Mouse (Mus musculus): Measurements from ENCODE around the gene Lrrk2. TPM values are rescaled to one million over a fixed set of nuclear protein-coding genes. Genes with fewer than 3 reads are reported as not detected.

Lrrk2 gene
- polyA plus RNA-seq, 1 experiment from 2014 or later, result 6.4 TPM

GRCm38 (mm10) chr15:91693856-91694255, 20.9 kb downstream of the Lrrk2 start:
- H3K27me3 ChIP-seq, result no peaks in the 10 kb centered on the region
- H3K4me1 ChIP-seq, result no peaks in the 10 kb centered on the region
- no peak for ATAC-seq (replicated peaks; ENCODE audit: low FRiP score)
- no peaks in the 10 kb centered on the region; the same call in 1 of the 2 replicates for H3K9me3 ChIP-seq (replicated peaks)
- no peak overlapping the region for H3K27ac ChIP-seq
- WGBS, result 90% methylated on average over 2 of the region's 2 CpGs
- no peak overlapping the region for H3K4me2 ChIP-seq
- 0 out of 2 replicates have a peak, but pooled peaks cover 6% of the 10 kb centered on the region for H3K36me3 ChIP-seq
- no peak overlapping the region for H3K4me3 ChIP-seq (replicated peaks)
- no peak overlapping the region for H3K9ac ChIP-seq

GRCm38 (mm10) chr15:91700841-91701240, 27.9 kb downstream of the Lrrk2 start:
- H3K36me3 ChIP-seq, result peaks cover 6% of the 10 kb centered on the region; the same call in 1 of the 2 replicates
- no peaks in the 10 kb centered on the region for H3K9me3 ChIP-seq (replicated peaks)
- WGBS, result 43% methylated on average over 1 of the region's 1 CpGs
- H3K4me2 ChIP-seq, result no peak overlapping the region
- H3K9ac ChIP-seq, result no peak overlapping the region
- 0 out of 2 replicates have a peak, but pooled peaks have one; percentile 22 for ATAC-seq (replicated peaks; ENCODE audit: low FRiP score)
- no peak overlapping the region for H3K4me3 ChIP-seq (replicated peaks)
- H3K27me3 ChIP-seq, result no peaks in the 10 kb centered on the region
- H3K27ac ChIP-seq, result no peak overlapping the region
- no peaks in the 10 kb centered on the region for H3K4me1 ChIP-seq

- H3K36me3 ChIP-seq, result no peaks in the 10 kb centered on the region; the same call in 1 of the 2 replicates
- H3K27me3 ChIP-seq, result no peaks in the 10 kb centered on the region
- H3K9ac ChIP-seq, result no peak overlapping the region
- WGBS, result 50% methylated on average over 8 of the region's 8 CpGs
- ATAC-seq (replicated peaks; ENCODE audit: low FRiP score), result peak; percentile 56; the same call in 1 of the 2 replicates
- H3K27ac ChIP-seq, result no peak overlapping the region
- no peaks in the 10 kb centered on the region for H3K4me1 ChIP-seq
- H3K9me3 ChIP-seq (replicated peaks), result no peaks in the 10 kb centered on the region
- H3K4me2 ChIP-seq, result no peak overlapping the region
- no peak overlapping the region for H3K4me3 ChIP-seq (replicated peaks)
These were observed 30.2 kb downstream of the Lrrk2 start for GRCm38 (mm10) chr15:91702991-91703715.

GRCm38 (mm10) chr15:91704091-91704490, 31.1 kb downstream of the Lrrk2 start:
- Histone ChIP-seq H3K27ac (no peak overlapping the region), H3K36me3 (no peaks in the 10 kb centered on the region; the same call in 1 of the 2 replicates), H3K4me3 (replicated peaks) (no peak overlapping the region), H3K27me3 (no peaks in the 10 kb centered on the region), H3K4me2 (no peak overlapping the region), H3K9me3 (replicated peaks) (no peaks in the 10 kb centered on the region), H3K4me1 (no peaks in the 10 kb centered on the region), H3K9ac (no peak overlapping the region)
- no peak for ATAC-seq (replicated peaks; ENCODE audit: low FRiP score)
- WGBS, result 81% methylated on average over 7 of the region's 7 CpGs

- Histone ChIP-seq H3K9me3 (replicated peaks) (no peaks in the 10 kb centered on the region), H3K4me3 (replicated peaks) (peak overlapping the region; percentile 27), H3K36me3 (no peaks in the 10 kb centered on the region; the same call in 1 of the 2 replicates), H3K27me3 (no peaks in the 10 kb centered on the region), H3K27ac (no peak overlapping the region), H3K9ac (no peak overlapping the region), H3K4me1 (no peaks in the 10 kb centered on the region), H3K4me2 (peak overlapping the region; percentile 50)
- no peak for ATAC-seq (replicated peaks; ENCODE audit: low FRiP score)
- WGBS, result 40% methylated on average over 29 of the region's 29 CpGs
These were observed 36.5 kb downstream of the Lrrk2 start for GRCm38 (mm10) chr15:91709207-91710130.

DNA sequence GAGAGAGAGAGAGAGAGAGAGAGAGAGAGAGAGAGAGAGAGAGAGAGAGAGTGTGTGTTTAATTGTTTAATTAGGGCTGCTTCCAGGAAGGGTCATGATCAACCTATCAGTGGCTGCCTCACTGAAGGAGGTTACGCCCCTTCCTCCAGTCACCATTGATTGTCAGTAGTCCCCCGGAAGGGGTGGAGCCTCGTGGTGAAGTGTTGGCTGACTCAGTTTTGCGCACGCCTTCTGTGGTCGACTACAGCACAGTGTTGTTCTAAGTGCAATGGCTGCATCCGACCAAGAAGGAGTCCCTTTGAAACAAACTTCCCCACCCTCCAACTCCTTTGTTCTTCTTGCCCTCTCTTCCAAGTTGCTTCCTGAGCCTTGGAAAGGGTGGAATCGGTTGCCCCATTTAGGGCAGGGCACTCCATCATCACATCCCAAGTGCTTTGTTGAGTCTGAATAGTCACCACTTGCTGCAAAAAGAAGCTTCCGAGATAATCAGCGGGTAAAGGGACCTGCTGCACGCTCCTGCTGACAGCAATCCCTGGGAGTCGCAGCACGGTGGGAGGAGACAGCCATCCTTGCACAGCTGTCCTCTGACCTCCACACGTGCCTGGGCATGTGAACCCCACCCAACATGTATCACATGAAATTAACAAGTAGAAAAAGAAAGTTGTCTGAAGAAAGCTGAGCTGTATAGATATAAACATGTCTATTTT, 62.4 kb downstream of the Lrrk2 start:
- WGBS, result 86% methylated on average over 14 of the region's 14 CpGs
- Histone ChIP-seq H3K36me3 (no peaks in the 10 kb centered on the region), H3K27me3 (no peaks in the 10 kb centered on the region), H3K4me2 (no peak overlapping the region), H3K27ac (no peak overlapping the region), H3K9me3 (replicated peaks) (no peaks in the 10 kb centered on the region), H3K4me1 (no peaks in the 10 kb centered on the region), H3K9ac (no peak overlapping the region), H3K4me3 (replicated peaks) (no peak overlapping the region)
- no peak for ATAC-seq (replicated peaks; ENCODE audit: low FRiP score)

DNA sequence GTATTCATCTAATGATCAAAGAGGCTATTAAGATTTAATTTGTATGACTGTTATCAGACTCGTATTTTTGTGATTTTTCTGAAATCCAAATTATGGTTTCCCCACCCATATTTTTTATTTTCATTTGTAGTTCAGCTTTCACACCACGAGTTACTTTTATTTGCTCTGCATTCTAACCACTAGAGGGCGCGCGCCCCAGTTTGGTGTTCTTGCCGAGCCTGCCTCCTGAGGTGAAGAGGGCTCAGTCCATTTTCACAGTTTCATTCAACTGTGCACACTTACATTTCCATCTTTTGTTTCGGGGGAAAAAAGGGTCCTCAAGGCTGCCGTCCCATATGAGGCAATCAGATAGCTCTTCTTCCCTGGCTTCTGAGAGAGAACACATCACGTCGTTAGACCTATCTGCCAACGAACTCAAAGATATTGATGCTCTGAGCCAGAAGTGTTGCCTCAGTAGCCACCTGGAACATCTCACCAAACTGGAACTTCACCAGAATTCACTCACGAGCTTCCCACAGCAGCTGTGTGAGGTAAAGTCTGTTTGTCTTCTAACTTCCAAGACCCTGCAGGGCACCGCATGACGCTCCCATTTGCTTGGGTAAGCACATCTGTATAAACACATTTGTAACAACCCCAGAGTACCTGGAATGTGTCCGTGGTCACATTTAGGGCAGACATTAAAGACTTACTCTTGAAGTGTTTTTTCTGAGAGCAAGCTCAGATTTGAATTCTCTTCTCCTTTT, 64.0 kb downstream of the Lrrk2 start:
- H3K27me3 ChIP-seq, result no peaks in the 10 kb centered on the region
- 44% methylated on average over 15 of the region's 15 CpGs for WGBS
- H3K9me3 ChIP-seq (replicated peaks), result no peaks in the 10 kb centered on the region
- H3K4me2 ChIP-seq, result no peak overlapping the region
- H3K36me3 ChIP-seq, result no peaks in the 10 kb centered on the region
- no peak overlapping the region for H3K4me3 ChIP-seq (replicated peaks)
- no peak overlapping the region for H3K27ac ChIP-seq
- ATAC-seq (replicated peaks; ENCODE audit: low FRiP score), result no peak
- no peaks in the 10 kb centered on the region for H3K4me1 ChIP-seq
- no peak overlapping the region for H3K9ac ChIP-seq

GRCm38 (mm10) chr15:91738808-91739207, 65.8 kb downstream of the Lrrk2 start:
- no peak for ATAC-seq (replicated peaks; ENCODE audit: low FRiP score)
- H3K4me2 ChIP-seq, result no peak overlapping the region
- no peak overlapping the region for H3K9ac ChIP-seq
- WGBS, result 83% methylated on average over 9 of the region's 9 CpGs
- no peaks in the 10 kb centered on the region for H3K27me3 ChIP-seq
- H3K36me3 ChIP-seq, result no peaks in the 10 kb centered on the region
- H3K27ac ChIP-seq, result no peak overlapping the region
- no peaks in the 10 kb centered on the region for H3K9me3 ChIP-seq (replicated peaks)
- no peak overlapping the region for H3K4me3 ChIP-seq (replicated peaks)
- H3K4me1 ChIP-seq, result no peaks in the 10 kb centered on the region

DNA sequence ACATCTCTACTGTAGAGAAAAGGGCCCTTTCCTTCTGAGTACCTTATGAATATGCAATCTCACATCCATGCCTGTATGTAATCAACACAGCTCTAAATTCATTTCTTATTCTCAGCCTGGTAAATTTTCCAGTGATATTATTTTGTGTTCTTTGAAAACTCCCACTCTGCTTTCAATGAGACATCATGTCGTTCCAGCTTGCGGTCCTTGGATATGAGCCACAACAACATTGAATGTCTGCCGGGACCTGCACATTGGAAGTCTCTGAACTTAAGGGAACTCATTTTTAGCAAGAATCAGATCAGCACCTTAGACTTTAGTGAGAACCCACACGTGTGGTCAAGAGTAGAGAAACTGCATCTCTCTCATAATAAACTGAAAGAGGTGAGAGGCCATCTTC, 72.5 kb downstream of the Lrrk2 start:
- WGBS, result 80% methylated on average over 4 of the region's 4 CpGs
- H3K9me3 ChIP-seq (replicated peaks), result no peaks in the 10 kb centered on the region
- no peak overlapping the region for H3K4me2 ChIP-seq
- no peaks in the 10 kb centered on the region for H3K36me3 ChIP-seq
- no peak overlapping the region for H3K9ac ChIP-seq
- ATAC-seq (replicated peaks; ENCODE audit: low FRiP score), result no peak
- H3K27me3 ChIP-seq, result no peaks in the 10 kb centered on the region
- H3K4me3 ChIP-seq (replicated peaks), result no peak overlapping the region
- no peaks in the 10 kb centered on the region for H3K4me1 ChIP-seq
- no peak overlapping the region for H3K27ac ChIP-seq

- no peak overlapping the region for H3K4me2 ChIP-seq
- no peaks in the 10 kb centered on the region for H3K27me3 ChIP-seq
- no peaks in the 10 kb centered on the region for H3K9me3 ChIP-seq (replicated peaks)
- no peak for ATAC-seq (replicated peaks; ENCODE audit: low FRiP score)
- no peak overlapping the region for H3K4me3 ChIP-seq (replicated peaks)
- H3K4me1 ChIP-seq, result no peaks in the 10 kb centered on the region
- H3K27ac ChIP-seq, result no peak overlapping the region
- no peaks in the 10 kb centered on the region for H3K36me3 ChIP-seq
- H3K9ac ChIP-seq, result no peak overlapping the region
- WGBS, result 66% methylated on average over 12 of the region's 12 CpGs
These were observed 79.1 kb downstream of the Lrrk2 start for GRCm38 (mm10) chr15:91752111-91752510.

- Histone ChIP-seq H3K27me3 (no peaks in the 10 kb centered on the region), H3K9ac (no peak overlapping the region), H3K4me3 (replicated peaks) (no peak overlapping the region), H3K4me1 (no peaks in the 10 kb centered on the region), H3K4me2 (no peak overlapping the region), H3K36me3 (no peaks in the 10 kb centered on the region), H3K9me3 (replicated peaks) (no peaks in the 10 kb centered on the region), H3K27ac (no peak overlapping the region)
- ATAC-seq (replicated peaks; ENCODE audit: low FRiP score), result no peak
- 83% methylated on average over 14 of the region's 14 CpGs for WGBS
These were observed 80.6 kb downstream of the Lrrk2 start for GRCm38 (mm10) chr15:91753378-91754080.

Measured in kidney, embryonic 15.5 days (tissue).